In genomic region chr12:3780931-3781471, GRCm38 (mm10) we compare ENCODE assay signal across 8 mouse cellular contexts. TPM values are rescaled to one million over a fixed set of nuclear protein-coding genes. Genes with fewer than 3 reads are reported as not detected.
DNase-seq lines count a peak whose midpoint lies in the region; ATAC-seq and TF ChIP-seq lines count a peak whose summit lies in the region.

No protein-coding gene starts in this region.

- H3K36me3 ChIP-seq in forebrain, embryonic 11.5 days (ENCODE audit: control insufficient read depth, insufficient read depth, low read length), result no peaks in the 10 kb centered on the region
- H3K36me3 ChIP-seq in intestine, embryonic 15.5 days, result no peaks in the 10 kb centered on the region
- no peaks in the 10 kb centered on the region for H3K36me3 ChIP-seq in thymus, adult 2 months (ENCODE audit: control insufficient read depth, insufficient read depth, low read length)

- TF ChIP-seq POLR2A in thymus, adult 2 months (IDR thresholded peaks at IDR 0.05; ENCODE audit: control insufficient read depth, extremely low read depth, insufficient read depth, low read length, poor library complexity), result no peak

- peak overlapping the region; percentile 44 for H3K4me3 ChIP-seq in gastrocnemius, adult 2 months
- H3K4me3 ChIP-seq in forebrain, embryonic 11.5 days (ENCODE audit: low read depth, low read length), result no peak overlapping the region
- H3K4me3 ChIP-seq in intestine, embryonic 15.5 days (replicated peaks), result 0 out of 2 replicates have a peak overlapping the region, but pooled peaks have one; percentile 0
- H3K4me3 ChIP-seq in thymus, adult 2 months (ENCODE audit: control insufficient read depth, insufficient read depth, low read length), result no peak overlapping the region

- TF ChIP-seq CTCF in gastrocnemius, adult 2 months (IDR thresholded peaks at IDR 0.05), result no peak
- TF ChIP-seq CTCF in thymus, adult 2 months (IDR thresholded peaks at IDR 0.05; ENCODE audit: borderline replicate concordance, control insufficient read depth, extremely low read depth, insufficient read depth, low read length, poor library complexity), result no peak

- H3K9me3 ChIP-seq in forebrain, embryonic 11.5 days (ENCODE audit: control insufficient read depth, low read length), result no peaks in the 10 kb centered on the region
- no peaks in the 10 kb centered on the region for H3K9me3 ChIP-seq in intestine, embryonic 15.5 days

- WGBS in forebrain, embryonic 11.5 days, result 44% methylated on average over 7 of the region's 7 CpGs
- 9% methylated on average over 7 of the region's 7 CpGs for WGBS in intestine, embryonic 15.5 days
- 43% methylated on average over 7 of the region's 7 CpGs for WGBS in thymus, adult 2 months

- intact Hi-C loops in gastrocnemius, adult 2 months (cut with DNase I), result loop anchor here (1.0 to 2.0 kb wide), 2 partner anchors 16 to 25 kb away; partner anchors contain the start of gene Dnmt3a

- no peaks in the 10 kb centered on the region for H3K27me3 ChIP-seq in forebrain, embryonic 11.5 days (ENCODE audit: control insufficient read depth, insufficient read depth, low read length)
- no peaks in the 10 kb centered on the region for H3K27me3 ChIP-seq in intestine, embryonic 15.5 days (replicated peaks)
- no peaks in the 10 kb centered on the region for H3K27me3 ChIP-seq in thymus, adult 2 months (ENCODE audit: control insufficient read depth, insufficient read depth, low read length)

- no peak for DNase-seq in gastrocnemius, adult 2 months
- DNase-seq in gastrocnemius, adult 18-20 months (ENCODE audit: low spot score), result no peak
- DNase-seq in ES-CJ7 (ENCODE audit: low read depth, low spot score), result peak; percentile 77
- peak; percentile 66 for DNase-seq in forebrain, embryonic 11.5 days (ENCODE audit: low spot score)
- DNase-seq in thymus, adult 2 months, result peak; percentile 16
- DNase-seq in left cerebral cortex, adult 18-20 months (ENCODE audit: low spot score in 2 of 2), result no peak

- peak; percentile 9 for ATAC-seq in forebrain, embryonic 11.5 days (replicated peaks; ENCODE audit: low FRiP score)
- peak; percentile 64 for ATAC-seq in intestine, embryonic 15.5 days
- peak; percentile 5; the same call in 1 of the 2 replicates for ATAC-seq in megakaryocyte, adult 5-6 weeks (ENCODE audit: poor library complexity, severe bottlenecking)

- no peak overlapping the region for H3K4me2 ChIP-seq in forebrain, embryonic 11.5 days (ENCODE audit: low read depth, low read length, severe bottlenecking)
- H3K4me2 ChIP-seq in intestine, embryonic 15.5 days (replicated peaks), result peak overlapping the region; percentile 40

- peaks cover 19% of the 10 kb centered on the region for H3K4me1 ChIP-seq in forebrain, embryonic 11.5 days (replicated peaks; ENCODE audit: control insufficient read depth, insufficient read depth, low read length)
- peaks cover 76% of the 10 kb centered on the region for H3K4me1 ChIP-seq in intestine, embryonic 15.5 days (replicated peaks)
- peaks cover 28% of the 10 kb centered on the region for H3K4me1 ChIP-seq in thymus, adult 2 months (replicated peaks; ENCODE audit: control insufficient read depth, insufficient read depth, low read length)

- peak overlapping the region; percentile 88 for H3K27ac ChIP-seq in gastrocnemius, adult 2 months
- H3K27ac ChIP-seq in forebrain, embryonic 11.5 days (ENCODE audit: low read depth, low read length), result no peak overlapping the region; the same call in 1 of the 2 replicates
- peak overlapping the region; percentile 97 for H3K27ac ChIP-seq in intestine, embryonic 15.5 days
- H3K27ac ChIP-seq in thymus, adult 2 months (ENCODE audit: control insufficient read depth, insufficient read depth, low read length), result peak overlapping the region; percentile 42; the same call in 1 of the 2 replicates

- H3K9ac ChIP-seq in forebrain, embryonic 11.5 days (ENCODE audit: low read length), result no peak overlapping the region
- H3K9ac ChIP-seq in intestine, embryonic 15.5 days, result peak overlapping the region; percentile 8; the same call in 1 of the 2 replicates

RNA-seq across cellular contexts. Expression of gene Dnmt3a, which starts 24.8 kb away (rescaled TPM):
- 10 to 100 TPM; 57.5 to 97.5 TPM for total RNA-seq in gastrocnemius, adult 2 months (2021)
- total RNA-seq in gastrocnemius, adult 18-20 months (2021), result 10 to 100 TPM; 54.6 to 62.0 TPM
- 102 and 104 TPM in 2 replicates for polyA plus RNA-seq in forebrain, embryonic 11.5 days (2014; fragmentation: Nextera tagmentation; extraction: Ambion mirVana)
- 114 and 120 TPM in 2 replicates for polyA plus RNA-seq in intestine, embryonic 15.5 days (2015; fragmentation: Nextera tagmentation; extraction: Ambion mirVana)
- total RNA-seq in megakaryocyte, adult 5-6 weeks (2015), result 3.5 and 5.5 TPM in 2 replicates
- 5.3 and 13.8 TPM in 2 replicates for total RNA-seq in megakaryocyte, adult 5-6 weeks (2017)
- polyA plus RNA-seq in thymus, adult 2 months (2012; rRNA removed), result 40.9 and 55.1 TPM in 2 replicates
- total RNA-seq in left cerebral cortex, adult 18-20 months (2021), result 10 to 100 TPM; 86.7 to 94.0 TPM

Comparison
In these comparisons a context has a peak if more than half of its experiments do, and no peak if none do; other contexts are left out.
1. DNase-seq: peak in ES-CJ7 (single experiment), forebrain, embryonic 11.5 days (single experiment) and thymus, adult 2 months (single experiment); none in gastrocnemius, adult 2 months (single experiment), gastrocnemius, adult 18-20 months (single experiment) and left cerebral cortex, adult 18-20 months (0 of 2).
2. H3K4me3 ChIP-seq: peak in gastrocnemius, adult 2 months (single experiment) and intestine, embryonic 15.5 days (single experiment); none in forebrain, embryonic 11.5 days (single experiment) and thymus, adult 2 months (single experiment).
3. ATAC-seq: peak in every context shown above with its lines; median percentile 64 in intestine, embryonic 15.5 days; 9 in forebrain, embryonic 11.5 days; 5 in megakaryocyte, adult 5-6 weeks.